Mouse (Mus musculus): ENCODE measurements at regions not wholly inside any gene's neighbourhood (a gene's known extent, or its start where the extent isn't known, plus 50 kb on each side); places are given as distances from the start of the nearest gene placed in this dataset.

- no peak for TF ChIP-seq POLR2A (IDR thresholded peaks at IDR 0.05; ENCODE audit: borderline replicate concordance, extremely low read depth, low read depth, low read length)
- TF ChIP-seq CTCF (IDR thresholded peaks at IDR 0.05; ENCODE audit: insufficient read depth, low read length) = no peak
These were observed 436.8 kb downstream of the Cdh26 start for GRCm38 (mm10) chr2:178867086-178867485.
